Mouse (Mus musculus): Measurements from ENCODE around the gene Heatr1. TPM values are rescaled to one million over a fixed set of nuclear protein-coding genes. Genes with fewer than 3 reads are reported as not detected.

Gene Heatr1
- total RNA-seq (2023): 44.8 and 67.3 TPM in 2 replicates

GRCm38 (mm10) chr13:12394609-12395505 lies at the start of gene Heatr1:
Gene Heatr1, plus strand, starts transcription at chr13:12395027.

GRCm38 (mm10) chr13:12464844-12465243 lies 70.0 kb downstream of the Heatr1 start, which contains the start of gene Lgals8:
Gene Lgals8, minus strand, starts transcription at chr13:12464944.

Other genes starting within 250 kb of the Heatr1 start
- 17.1 and 22.7 TPM in 2 replicates for gene Mtr, start 136.9 kb upstream of the Heatr1 start, total RNA-seq (2023)
- gene Actn2, start 54.3 kb upstream of the Heatr1 start, total RNA-seq (2023): not detected in 2 replicates
- gene Lgals8, start 69.9 kb downstream of the Heatr1 start, total RNA-seq (2023): 45.4 and 59.7 TPM in 2 replicates
- 0.76 and 0.88 TPM in 2 replicates for gene Edaradd, start 125.4 kb downstream of the Heatr1 start, total RNA-seq (2023)
- 15.1 and 24.2 TPM in 2 replicates for gene Ero1lb, start 170.8 kb downstream of the Heatr1 start, total RNA-seq (2023)